Mouse (Mus musculus) mouse embryonic stem cell (cell line): Measurements from ENCODE around the gene Smpd4.
"Not testable (repeated sequence)": the region's sequence is repeated elsewhere in the genome, so short reads cannot be mapped to it uniquely, and the experiment has no call there.

Experiments
- in situ Hi-C, 2 experiments: fragments of 300-500 bp; cut with MboI; formaldehyde crosslinking; loops; 1 replicate in 1 of 2; 3 replicates in 1 of 2; pipeline ENCODE4 v1.14.3; 2019 to 2020; ENCODE audit warnings: low sequenced_read_pairs in 2 of 2, low pct_unique_long_range_greater_than_20kb in 1 of 2, mixed read lengths in 1 of 2; ENCODE audit not compliant: unreplicated experiment in 1 of 2

The Smpd4 gene

GRCm38 (mm10) chr16:17619198-17620105, at the start of gene Smpd4:
Gene Smpd4 (plus strand): TSS chr16:17619354.
- in situ Hi-C loops = no loop called here

- in situ Hi-C loops = no loop called here
Observed at GRCm38 (mm10) chr16:17575870-17576824, 43.0 kb upstream of the Smpd4 start.

GRCm38 (mm10) chr16:17576825-17577215, 42.3 kb upstream of the Smpd4 start:
- in situ Hi-C loops = no loop called here

GRCm38 (mm10) chr16:17583064-17583463, 36.1 kb upstream of the Smpd4 start, which contains the start of gene Slc7a4:
Gene Slc7a4 (minus strand): TSS chr16:17583214.
- in situ Hi-C loops = no loop called here

- in situ Hi-C loops = no loop called here
Observed at GRCm38 (mm10) chr16:17584555-17584954, 34.6 kb upstream of the Smpd4 start.

GRCm38 (mm10) chr16:17590731-17591130, 28.4 kb upstream of the Smpd4 start:
- in situ Hi-C loops = no loop called here

GRCm38 (mm10) chr16:17600944-17601562, 18.1 kb upstream of the Smpd4 start:
- in situ Hi-C loops = no loop called here

- in situ Hi-C loops = no loop called here
Observed at GRCm38 (mm10) chr16:17604941-17605340, 14.2 kb upstream of the Smpd4 start.

- in situ Hi-C loops = no loop called here
Observed at GRCm38 (mm10) chr16:17605684-17606083, 13.5 kb upstream of the Smpd4 start.

GRCm38 (mm10) chr16:17611383-17611782, 7.8 kb upstream of the Smpd4 start:
- in situ Hi-C loops = no loop called here

GRCm38 (mm10) chr16:17614740-17615139, 4.4 kb upstream of the Smpd4 start:
- in situ Hi-C loops = not testable (repeated sequence)

- in situ Hi-C loops = no loop called here
Observed at GRCm38 (mm10) chr16:17616212-17616611, 2.9 kb upstream of the Smpd4 start.

GRCm38 (mm10) chr16:17617922-17618565, 1.1 kb upstream of the Smpd4 start:
- in situ Hi-C loops = no loop called here

GRCm38 (mm10) chr16:17621936-17622335, 2.8 kb downstream of the Smpd4 start:
- in situ Hi-C loops = no loop called here

GRCm38 (mm10) chr16:17625488-17626268, 6.5 kb downstream of the Smpd4 start:
- in situ Hi-C loops = no loop called here

- in situ Hi-C loops = no loop called here
Observed at GRCm38 (mm10) chr16:17626269-17626555, 7.1 kb downstream of the Smpd4 start.

GRCm38 (mm10) chr16:17632580-17632979, 13.4 kb downstream of the Smpd4 start:
- in situ Hi-C loops = no loop called here
